Mouse (Mus musculus): ENCODE results near the gene Tsen34. TPM values are rescaled to one million over a fixed set of nuclear protein-coding genes. Genes with fewer than 3 reads are reported as not detected.
"Not testable (repeated sequence)": the region's sequence is repeated elsewhere in the genome, so short reads cannot be mapped to it uniquely, and the experiment has no call there.

Tsen34 gene
- total RNA-seq, 1 experiment, result 90.2 TPM

DNA sequence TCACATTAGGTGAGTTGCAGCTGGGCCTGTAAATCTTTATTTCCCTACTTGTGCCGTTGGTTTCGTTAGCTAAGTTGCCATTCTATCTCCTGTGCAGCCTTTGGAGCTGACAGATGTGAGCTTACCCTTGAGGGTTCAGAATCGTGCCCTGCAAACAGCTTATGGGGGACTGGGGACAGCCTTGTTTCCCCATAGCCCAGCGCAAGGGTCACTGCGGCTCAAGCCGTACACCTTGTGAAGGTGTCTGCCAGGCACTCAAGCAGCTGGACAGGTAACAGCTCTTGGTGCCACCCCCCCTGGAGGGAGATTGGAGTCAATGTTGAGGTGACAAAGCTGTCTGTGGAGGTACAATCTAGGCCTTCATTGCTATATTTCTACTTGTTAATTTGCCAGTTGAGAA, 13.2 kb downstream of the Tsen34 start:
- H3K4me3 ChIP-seq (ENCODE audit: insufficient read depth in 1 of 2, low read depth in 1 of 2, low read length in 2 of 2, poor library complexity in 1 of 2, severe bottlenecking in 1 of 2), result peak overlapping the region; percentile 38 to 85
- DNase-seq (ENCODE audit: low read depth, low spot score), result no peak
- peaks cover 34% of the 10 kb centered on the region for H3K36me3 ChIP-seq (ENCODE audit: control insufficient read depth, insufficient read depth, low read length, poor library complexity, severe bottlenecking)
- no peaks in the 10 kb centered on the region for H3K4me1 ChIP-seq (ENCODE audit: control insufficient read depth in 2 of 2, insufficient read depth in 2 of 2, low read length in 2 of 2, poor library complexity in 1 of 2)
- TF ChIP-seq MAFK (IDR thresholded peaks at IDR 0.05; ENCODE audit: insufficient read depth, low read depth, low read length), result no peak
- TF ChIP-seq ZNF384 (IDR thresholded peaks at IDR 0.05; ENCODE audit: low read depth, low read length), result no peak
- TF ChIP-seq HCFC1 (IDR thresholded peaks at IDR 0.05; ENCODE audit: borderline replicate concordance, insufficient read depth, low read length), result no peak
- no peak for TF ChIP-seq CHD2 (IDR thresholded peaks at IDR 0.05; ENCODE audit: low read depth, low read length)
- TF ChIP-seq ZC3H11A (IDR thresholded peaks at IDR 0.05; ENCODE audit: borderline replicate concordance, low read depth, low read length), result no peak
- peak overlapping the region; percentile 93; the same call in 1 of the 2 replicates for H3K27ac ChIP-seq (ENCODE audit: insufficient read depth, low read depth, low read length, poor library complexity, severe bottlenecking)
- no peaks in the 10 kb centered on the region for H3K9me3 ChIP-seq (ENCODE audit: control insufficient read depth, insufficient read depth, low read depth, low read length)
- in situ Hi-C loops (cut with MboI; ENCODE audit: low sequenced_read_pairs in 2 of 2, unreplicated experiment in 2 of 2), result no loop called here
- peak overlapping the region; percentile 95 for H3K9ac ChIP-seq (ENCODE audit: insufficient read depth, low read depth, low read length, poor library complexity, severe bottlenecking)

DNA sequence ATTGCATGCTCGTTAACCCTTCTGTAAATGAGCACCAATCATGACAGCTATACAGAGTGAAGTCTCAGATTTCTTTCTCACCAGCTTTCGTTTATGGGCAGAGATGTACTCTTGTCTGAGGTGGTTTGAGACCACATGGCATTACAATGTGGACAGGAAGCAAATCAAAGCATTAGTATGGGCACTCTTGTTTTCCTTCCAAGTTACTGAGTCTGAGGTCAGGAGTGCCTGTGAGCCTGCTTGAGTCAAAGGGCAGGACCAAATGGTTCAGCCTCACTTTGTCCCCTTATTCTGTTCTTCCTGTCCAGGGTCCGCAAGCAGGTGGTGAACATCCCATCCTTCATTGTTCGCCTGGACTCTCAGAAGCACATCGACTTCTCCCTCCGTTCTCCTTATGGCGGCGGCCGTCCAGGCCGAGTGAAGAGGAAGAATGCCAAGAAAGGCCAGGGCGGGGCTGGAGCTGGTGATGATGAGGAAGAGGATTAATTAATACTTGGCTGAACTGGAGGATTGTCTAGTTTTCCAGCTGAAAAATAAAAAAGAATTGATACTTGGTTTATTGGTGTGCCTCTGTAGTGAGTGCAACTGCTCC, 13.8 kb downstream of the Tsen34 start:
- in situ Hi-C loops (cut with MboI; ENCODE audit: low sequenced_read_pairs in 2 of 2, unreplicated experiment in 2 of 2), result no loop called here
- no peaks in the 10 kb centered on the region for H3K4me1 ChIP-seq (ENCODE audit: control insufficient read depth in 2 of 2, insufficient read depth in 2 of 2, low read length in 2 of 2, poor library complexity in 1 of 2)
- peak overlapping the region; percentile 93; the same call in 1 of the 2 replicates for H3K27ac ChIP-seq (ENCODE audit: insufficient read depth, low read depth, low read length, poor library complexity, severe bottlenecking)
- no peak for TF ChIP-seq HCFC1 (IDR thresholded peaks at IDR 0.05; ENCODE audit: borderline replicate concordance, insufficient read depth, low read length)
- TF ChIP-seq CHD2 (IDR thresholded peaks at IDR 0.05; ENCODE audit: low read depth, low read length), result no peak
- no peaks in the 10 kb centered on the region for H3K9me3 ChIP-seq (ENCODE audit: control insufficient read depth, insufficient read depth, low read depth, low read length)
- peak overlapping the region; percentile 38 to 85; a peak in 3 of 4 replicates for H3K4me3 ChIP-seq (ENCODE audit: insufficient read depth in 1 of 2, low read depth in 1 of 2, low read length in 2 of 2, poor library complexity in 1 of 2, severe bottlenecking in 1 of 2)
- no peak for DNase-seq (ENCODE audit: low read depth, low spot score)
- H3K36me3 ChIP-seq (ENCODE audit: control insufficient read depth, insufficient read depth, low read length, poor library complexity, severe bottlenecking), result peaks cover 32% of the 10 kb centered on the region
- peak overlapping the region; percentile 95 for H3K9ac ChIP-seq (ENCODE audit: insufficient read depth, low read depth, low read length, poor library complexity, severe bottlenecking)

DNA sequence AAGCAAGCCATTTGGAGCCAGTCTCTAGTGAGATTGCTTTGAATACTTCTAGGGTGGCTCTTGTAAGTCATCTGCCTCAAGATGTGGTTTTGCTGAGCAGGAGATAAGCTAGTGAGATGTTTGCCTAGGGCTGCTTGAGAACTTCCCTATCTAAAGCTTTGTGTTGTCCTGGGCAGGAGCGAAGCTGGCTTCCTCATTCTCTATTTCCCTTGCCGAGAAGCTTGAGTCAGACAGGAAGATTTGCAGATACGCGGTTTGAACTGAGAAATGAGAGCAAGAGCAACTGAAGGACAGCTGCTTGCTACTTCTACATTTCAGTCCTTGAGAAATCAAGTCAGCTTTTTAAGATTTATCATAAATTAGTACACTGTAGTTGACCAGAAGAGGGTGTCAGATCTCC, 14.4 kb downstream of the Tsen34 start:
- peaks cover 32% of the 10 kb centered on the region for H3K36me3 ChIP-seq (ENCODE audit: control insufficient read depth, insufficient read depth, low read length, poor library complexity, severe bottlenecking)
- TF ChIP-seq CHD2 (IDR thresholded peaks at IDR 0.05; ENCODE audit: low read depth, low read length), result no peak
- TF ChIP-seq MAFK (IDR thresholded peaks at IDR 0.05; ENCODE audit: insufficient read depth, low read depth, low read length), result no peak
- TF ChIP-seq ZC3H11A (IDR thresholded peaks at IDR 0.05; ENCODE audit: borderline replicate concordance, low read depth, low read length), result no peak
- no peak for TF ChIP-seq ZNF384 (IDR thresholded peaks at IDR 0.05; ENCODE audit: low read depth, low read length)
- TF ChIP-seq HCFC1 (IDR thresholded peaks at IDR 0.05; ENCODE audit: borderline replicate concordance, insufficient read depth, low read length), result no peak
- no peak for DNase-seq (ENCODE audit: low read depth, low spot score)
- no peaks in the 10 kb centered on the region for H3K9me3 ChIP-seq (ENCODE audit: control insufficient read depth, insufficient read depth, low read depth, low read length)
- H3K4me3 ChIP-seq (ENCODE audit: insufficient read depth in 1 of 2, low read depth in 1 of 2, low read length in 2 of 2, poor library complexity in 1 of 2, severe bottlenecking in 1 of 2), result peak overlapping the region in 1 of 2 experiments; percentile 85; a peak in 1 of 4 replicates
- in situ Hi-C loops (cut with MboI; ENCODE audit: low sequenced_read_pairs in 2 of 2, unreplicated experiment in 2 of 2), result no loop called here
- H3K9ac ChIP-seq (ENCODE audit: insufficient read depth, low read depth, low read length, poor library complexity, severe bottlenecking), result peak overlapping the region; percentile 95; the same call in 1 of the 2 replicates
- H3K27ac ChIP-seq (ENCODE audit: insufficient read depth, low read depth, low read length, poor library complexity, severe bottlenecking), result peak overlapping the region; percentile 4; the same call in 1 of the 2 replicates
- H3K4me1 ChIP-seq (ENCODE audit: control insufficient read depth in 2 of 2, insufficient read depth in 2 of 2, low read length in 2 of 2, poor library complexity in 1 of 2), result no peaks in the 10 kb centered on the region

DNA sequence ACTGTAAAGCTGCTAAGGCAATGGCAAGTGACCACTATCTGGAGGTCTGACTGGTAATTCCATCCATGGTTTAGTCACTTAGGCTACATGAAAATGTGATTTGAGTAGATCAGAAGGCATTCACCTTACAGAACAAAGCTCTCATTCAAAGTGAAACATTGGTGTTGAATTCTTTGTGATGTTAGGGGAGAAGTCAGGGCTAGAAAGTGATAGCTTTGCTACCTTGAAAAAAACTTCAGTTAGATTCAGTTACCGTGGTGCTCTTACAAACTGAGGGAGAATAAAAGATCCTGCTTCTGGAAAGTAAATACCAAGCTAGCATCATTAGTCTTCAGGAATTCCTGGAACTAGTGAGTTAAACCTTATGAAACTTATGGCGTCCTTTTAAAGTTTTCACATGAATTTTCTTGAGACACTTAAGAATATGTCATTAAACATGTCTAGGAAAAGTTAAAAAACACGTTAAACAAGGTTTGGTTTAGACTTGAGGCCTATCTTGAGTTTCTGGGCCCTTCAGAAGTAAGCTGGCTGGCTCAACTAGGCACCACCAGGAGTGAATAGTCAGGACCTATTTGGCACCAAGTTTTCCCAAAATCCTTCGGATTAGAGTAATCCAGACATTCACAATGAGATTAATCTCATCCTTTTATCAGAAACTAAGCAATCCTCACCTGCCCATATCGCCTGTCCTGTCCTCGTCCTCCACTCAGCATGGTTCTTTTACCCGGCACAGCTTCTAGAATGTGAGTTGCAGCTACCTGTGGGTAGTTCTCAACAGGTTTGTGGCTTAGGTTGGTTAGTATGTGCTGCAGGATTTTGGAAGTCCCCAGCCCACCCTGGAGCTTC, 15.1 kb downstream of the Tsen34 start:
- TF ChIP-seq ZC3H11A (IDR thresholded peaks at IDR 0.05; ENCODE audit: borderline replicate concordance, low read depth, low read length), result no peak
- TF ChIP-seq MAFK (IDR thresholded peaks at IDR 0.05; ENCODE audit: insufficient read depth, low read depth, low read length), result no peak
- TF ChIP-seq ZNF384 (IDR thresholded peaks at IDR 0.05; ENCODE audit: low read depth, low read length), result no peak
- TF ChIP-seq HCFC1 (IDR thresholded peaks at IDR 0.05; ENCODE audit: borderline replicate concordance, insufficient read depth, low read length), result no peak
- TF ChIP-seq CHD2 (IDR thresholded peaks at IDR 0.05; ENCODE audit: low read depth, low read length), result peak; percentile 64; the same call in 1 of the 2 replicates
- no peaks in the 10 kb centered on the region for H3K9me3 ChIP-seq (ENCODE audit: control insufficient read depth, insufficient read depth, low read depth, low read length)
- H3K27ac ChIP-seq (ENCODE audit: insufficient read depth, low read depth, low read length, poor library complexity, severe bottlenecking), result peak overlapping the region; percentile 4; the same call in 1 of the 2 replicates
- in situ Hi-C loops (cut with MboI; ENCODE audit: low sequenced_read_pairs in 2 of 2, unreplicated experiment in 2 of 2), result no loop called here
- H3K4me1 ChIP-seq (ENCODE audit: control insufficient read depth in 2 of 2, insufficient read depth in 2 of 2, low read length in 2 of 2, poor library complexity in 1 of 2), result no peaks in the 10 kb centered on the region
- peak; percentile 36 for DNase-seq (ENCODE audit: low read depth, low spot score)
- no peak overlapping the region; a peak in 1 of 4 replicates for H3K4me3 ChIP-seq (ENCODE audit: insufficient read depth in 1 of 2, low read depth in 1 of 2, low read length in 2 of 2, poor library complexity in 1 of 2, severe bottlenecking in 1 of 2)
- peaks cover 32% of the 10 kb centered on the region for H3K36me3 ChIP-seq (ENCODE audit: control insufficient read depth, insufficient read depth, low read length, poor library complexity, severe bottlenecking)
- H3K9ac ChIP-seq (ENCODE audit: insufficient read depth, low read depth, low read length, poor library complexity, severe bottlenecking), result no peak overlapping the region

DNA sequence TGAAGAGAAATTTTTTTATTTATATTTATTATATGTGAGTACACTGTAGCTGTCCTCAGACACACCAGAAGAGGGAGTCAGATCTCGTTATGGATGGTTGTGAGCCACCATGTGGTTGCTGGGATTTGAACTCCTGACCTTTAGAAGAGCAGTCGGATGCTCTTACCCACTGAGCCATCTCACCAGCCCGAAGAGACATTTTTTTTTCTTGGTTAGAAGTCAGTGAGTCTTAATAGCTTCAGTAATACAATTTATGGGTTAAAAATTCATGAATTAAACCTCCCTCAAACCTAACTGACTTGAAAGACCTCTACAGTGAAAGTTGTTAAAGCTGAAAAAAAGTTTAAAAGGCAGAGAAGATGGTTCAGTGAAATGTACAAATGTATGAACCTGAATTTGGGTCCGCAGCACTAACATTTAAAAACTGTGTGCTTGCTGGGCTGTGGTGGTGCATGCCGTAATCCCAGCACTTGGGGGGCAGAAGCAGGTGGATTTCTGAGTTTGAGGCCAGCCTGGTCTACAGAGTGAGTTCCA, 15.9 kb downstream of the Tsen34 start:
- H3K36me3 ChIP-seq (ENCODE audit: control insufficient read depth, insufficient read depth, low read length, poor library complexity, severe bottlenecking), result peaks cover 32% of the 10 kb centered on the region
- H3K4me3 ChIP-seq (ENCODE audit: insufficient read depth in 1 of 2, low read depth in 1 of 2, low read length in 2 of 2, poor library complexity in 1 of 2, severe bottlenecking in 1 of 2); H3K9me3 ChIP-seq (ENCODE audit: control insufficient read depth, insufficient read depth, low read depth, low read length); H3K9ac ChIP-seq (ENCODE audit: insufficient read depth, low read depth, low read length, poor library complexity, severe bottlenecking); in situ Hi-C loops (cut with MboI; ENCODE audit: low sequenced_read_pairs in 2 of 2, unreplicated experiment in 2 of 2); H3K27ac ChIP-seq (ENCODE audit: insufficient read depth, low read depth, low read length, poor library complexity, severe bottlenecking); H3K4me1 ChIP-seq (ENCODE audit: control insufficient read depth in 2 of 2, insufficient read depth in 2 of 2, low read length in 2 of 2, poor library complexity in 1 of 2): not testable (repeated sequence)
- DNase-seq (ENCODE audit: low read depth, low spot score), result peak; percentile 34

Measured in ES-E14 (cell line).